Mouse (Mus musculus) forebrain, embryonic 11.5 days (tissue): ENCODE measurements around the gene Tnrc18. TPM values are rescaled to one million over a fixed set of nuclear protein-coding genes. Genes with fewer than 3 reads are reported as not detected.

ENCODE experiments used
- ATAC-seq: fragments of 200-750 bp; cut with Nextera tagmentation; replicated peaks from 2 replicates; pipeline ENCODE4 v1.8.0; 2017; ENCODE audit warnings: moderate TSS enrichment; ENCODE audit not compliant: low FRiP score
- DNase-seq: peaks from one replicate; pipeline ENCODE4 v3.0.0-alpha.2; 2017; ENCODE audit warnings: low spot score
- H3K27ac ChIP-seq: fragments of 300-500 bp; sonication (generic); 2 replicates; pipeline ENCODE4 v1.5.1; 2014; ENCODE audit warnings: low read depth, low read length
- H3K27me3 ChIP-seq: fragments of 300-500 bp; sonication (generic); 2 replicates; pipeline ENCODE4 v1.6.1; 2014; ENCODE audit warnings: mild to moderate bottlenecking, low read length, mixed read lengths; ENCODE audit not compliant: control insufficient read depth, insufficient read depth
- H3K36me3 ChIP-seq: fragments of 300-500 bp; sonication (generic); 2 replicates; pipeline ENCODE4 v1.6.1; 2014; ENCODE audit warnings: mild to moderate bottlenecking, low read length, moderate library complexity, mixed read lengths; ENCODE audit not compliant: control insufficient read depth, insufficient read depth
- H3K4me1 ChIP-seq: fragments of 300-500 bp; sonication (generic); replicated peaks from 2 replicates; pipeline ENCODE4 v1.6.1; 2014; ENCODE audit warnings: low read length, mixed read lengths; ENCODE audit not compliant: control insufficient read depth, insufficient read depth
- H3K4me2 ChIP-seq: fragments of 300-500 bp; sonication (generic); 2 replicates; pipeline ENCODE4 v1.6.1; 2014; ENCODE audit warnings: low read depth, mild to moderate bottlenecking, low read length, moderate library complexity, mixed read lengths; ENCODE audit not compliant: severe bottlenecking
- H3K4me3 ChIP-seq: fragments of 300-500 bp; sonication (generic); 2 replicates; pipeline ENCODE4 v1.5.1; 2014; ENCODE audit warnings: low read depth, low read length
- H3K9ac ChIP-seq: fragments of 300-500 bp; sonication (generic); 2 replicates; pipeline ENCODE4 v1.6.1; 2014; ENCODE audit warnings: low read length
- H3K9me3 ChIP-seq: fragments of 300-500 bp; sonication (generic); 2 replicates; pipeline ENCODE4 v1.6.1; 2016; ENCODE audit warnings: low read length, mixed read lengths; ENCODE audit not compliant: control insufficient read depth
- WGBS: fragments of 180-500 bp; shearing (Covaris S2); extraction: QIAGEN DNeasy Blood & Tissue Kit; methylation state at CpG from one replicate; pipeline ENCODE4 v1.1.7; 2014; 5-methylcytosine and 5-hydroxymethylcytosine counted together
- polyA plus RNA-seq: library from polyadenylated mRNA; unstranded; fragments of >200 nt; fragmentation: Nextera tagmentation; extraction: Ambion mirVana; gene quantifications from 2 replicates; pipeline ENCODE4 v1.2.1, GENCODE M21; 2014

The Tnrc18 gene
- polyA plus RNA-seq, 1 experiment from 2014 or later, result 55.2 TPM

- Histone ChIP-seq H3K4me2 (no peak overlapping the region), H3K27ac (no peak overlapping the region), H3K4me1 (peaks cover 18% of the 10 kb centered on the region), H3K4me3 (no peak overlapping the region), H3K36me3 (peaks cover 3% of the 10 kb centered on the region; the same call in 1 of the 2 replicates), H3K9me3 (no peaks in the 10 kb centered on the region), H3K9ac (no peak overlapping the region), H3K27me3 (no peaks in the 10 kb centered on the region)
- DNase-seq (no peak), ATAC-seq (no peak)
- WGBS, result 91% methylated on average over 4 of the region's 4 CpGs
Measured at GRCm38 (mm10) chr5:142796921-142797320, 20.5 kb downstream of the Tnrc18 start.

GRCm38 (mm10) chr5:142794582-142794981 lies 22.9 kb downstream of the Tnrc18 start:
- H3K9me3 ChIP-seq, result no peaks in the 10 kb centered on the region
- H3K4me3 ChIP-seq, result no peak overlapping the region
- H3K9ac ChIP-seq, result no peak overlapping the region
- H3K27ac ChIP-seq, result no peak overlapping the region
- no peaks in the 10 kb centered on the region for H3K27me3 ChIP-seq
- 87% methylated on average over 13 of the region's 13 CpGs for WGBS
- ATAC-seq (no peak), DNase-seq (no peak)
- H3K4me2 ChIP-seq, result no peak overlapping the region
- H3K36me3 ChIP-seq, result peaks cover 5% of the 10 kb centered on the region
- no peaks in the 10 kb centered on the region; the same call in 1 of the 2 replicates for H3K4me1 ChIP-seq

GRCm38 (mm10) chr5:142794161-142794560 lies 23.3 kb downstream of the Tnrc18 start:
- Histone ChIP-seq H3K9ac (no peak overlapping the region), H3K9me3 (no peaks in the 10 kb centered on the region), H3K36me3 (peaks cover 9% of the 10 kb centered on the region), H3K27me3 (no peaks in the 10 kb centered on the region), H3K4me2 (no peak overlapping the region), H3K4me1 (no peaks in the 10 kb centered on the region; the same call in 1 of the 2 replicates), H3K27ac (no peak overlapping the region), H3K4me3 (no peak overlapping the region)
- 91% methylated on average over 2 of the region's 2 CpGs for WGBS
- no peak for ATAC-seq
- DNase-seq, result no peak

- no peaks in the 10 kb centered on the region for H3K27me3 ChIP-seq
- H3K9ac ChIP-seq, result no peak overlapping the region
- H3K27ac ChIP-seq, result no peak overlapping the region
- H3K4me2 ChIP-seq, result no peak overlapping the region
- H3K4me3 ChIP-seq, result no peak overlapping the region
- H3K4me1 ChIP-seq, result no peaks in the 10 kb centered on the region; the same call in 1 of the 2 replicates
- 92% methylated on average over 4 of the region's 4 CpGs for WGBS
- ATAC-seq (0 out of 2 replicates have a peak, but pooled peaks have one; percentile 16), DNase-seq (no peak)
- peaks cover 23% of the 10 kb centered on the region for H3K36me3 ChIP-seq
- no peaks in the 10 kb centered on the region; the same call in 1 of the 2 replicates for H3K9me3 ChIP-seq
Measured at GRCm38 (mm10) chr5:142792594-142792993, 24.9 kb downstream of the Tnrc18 start.

GRCm38 (mm10) chr5:142788279-142788678 lies 29.2 kb downstream of the Tnrc18 start:
- Histone ChIP-seq H3K4me2 (no peak overlapping the region), H3K27me3 (no peaks in the 10 kb centered on the region), H3K9me3 (no peaks in the 10 kb centered on the region; the same call in 1 of the 2 replicates), H3K27ac (no peak overlapping the region), H3K4me3 (no peak overlapping the region), H3K4me1 (no peaks in the 10 kb centered on the region; the same call in 1 of the 2 replicates), H3K9ac (no peak overlapping the region), H3K36me3 (peaks cover 33% of the 10 kb centered on the region)
- WGBS, result 94% methylated on average over 23 of the region's 23 CpGs
- DNase-seq, result no peak
- ATAC-seq, result no peak

GRCm38 (mm10) chr5:142787304-142787905 lies 30.1 kb downstream of the Tnrc18 start:
- DNase-seq, result no peak
- no peak for ATAC-seq
- H3K36me3 ChIP-seq, result peaks cover 31% of the 10 kb centered on the region

GRCm38 (mm10) chr5:142786709-142787108 lies 30.8 kb downstream of the Tnrc18 start:
- H3K4me3 ChIP-seq, result no peak overlapping the region

More at GRCm38 (mm10) chr5:142787304-142787905, 30.1 kb downstream of the Tnrc18 start:
- H3K27me3 ChIP-seq, result no peaks in the 10 kb centered on the region
- no peaks in the 10 kb centered on the region; the same call in 1 of the 2 replicates for H3K9me3 ChIP-seq
- WGBS, result 82% methylated on average over 37 of the region's 37 CpGs
- no peak overlapping the region for H3K4me3 ChIP-seq
- no peak overlapping the region for H3K27ac ChIP-seq
- H3K9ac ChIP-seq, result no peak overlapping the region
- 0 out of 2 replicates have a peak, but pooled peaks cover 3% of the 10 kb centered on the region for H3K4me1 ChIP-seq
- no peak overlapping the region for H3K4me2 ChIP-seq

GRCm38 (mm10) chr5:142786215-142786614 lies 31.2 kb downstream of the Tnrc18 start:
- H3K36me3 ChIP-seq, result peaks cover 34% of the 10 kb centered on the region
- no peak for ATAC-seq
- DNase-seq, result no peak
- H3K4me2 ChIP-seq, result no peak overlapping the region
- no peak overlapping the region for H3K9ac ChIP-seq
- H3K27ac ChIP-seq, result no peak overlapping the region
- H3K27me3 ChIP-seq, result no peaks in the 10 kb centered on the region
- no peak overlapping the region for H3K4me3 ChIP-seq
- no peaks in the 10 kb centered on the region; the same call in 1 of the 2 replicates for H3K9me3 ChIP-seq
- H3K4me1 ChIP-seq, result 0 out of 2 replicates have a peak, but pooled peaks cover 3% of the 10 kb centered on the region
- WGBS, result 94% methylated on average over 3 of the region's 3 CpGs

More at GRCm38 (mm10) chr5:142786709-142787108, 30.8 kb downstream of the Tnrc18 start:
- ATAC-seq (no peak), DNase-seq (no peak)
- no peak overlapping the region for H3K4me2 ChIP-seq
- H3K9ac ChIP-seq, result no peak overlapping the region
- H3K27me3 ChIP-seq, result no peaks in the 10 kb centered on the region
- WGBS, result 93% methylated on average over 5 of the region's 5 CpGs
- H3K36me3 ChIP-seq, result peaks cover 34% of the 10 kb centered on the region
- no peaks in the 10 kb centered on the region; the same call in 1 of the 2 replicates for H3K9me3 ChIP-seq
- 0 out of 2 replicates have a peak, but pooled peaks cover 3% of the 10 kb centered on the region for H3K4me1 ChIP-seq
- H3K27ac ChIP-seq, result no peak overlapping the region

- ATAC-seq (no peak), DNase-seq (no peak)
- Histone ChIP-seq H3K9ac (no peak overlapping the region), H3K27me3 (no peaks in the 10 kb centered on the region), H3K4me2 (no peak overlapping the region), H3K27ac (no peak overlapping the region), H3K4me1 (0 out of 2 replicates have a peak, but pooled peaks cover 3% of the 10 kb centered on the region), H3K4me3 (no peak overlapping the region), H3K9me3 (no peaks in the 10 kb centered on the region), H3K36me3 (peaks cover 19% of the 10 kb centered on the region)
- WGBS, result 79% methylated on average over 7 of the region's 7 CpGs
Measured at GRCm38 (mm10) chr5:142783142-142783540, 34.3 kb downstream of the Tnrc18 start.
